ENCODE assay signal across 12 mouse cellular contexts in genomic region chr1:89138316-89138715, GRCm38 (mm10).
DNase-seq lines count a peak whose midpoint lies in the region; ATAC-seq lines count a peak whose summit lies in the region.
"Had no signal": no experiment of that assay in that cellular context is flagged by ENCODE, and none has a peak within 500 bp of the region (broad histone marks: within the 10 kb centered on the region; RNA-seq: fewer than 3 reads in every experiment).

No protein-coding gene starts in this region.

- H3K36me3 ChIP-seq in heart, embryonic 16.5 days (ENCODE audit: control insufficient read depth, insufficient read depth): peaks cover 16% of the 10 kb centered on the region
- H3K36me3 ChIP-seq in midbrain, embryonic 11.5 days (ENCODE audit: control insufficient read depth, insufficient read depth, low read length): 0 out of 2 replicates have a peak, but pooled peaks cover 5% of the 10 kb centered on the region
- H3K36me3 ChIP-seq in midbrain, embryonic 13.5 days: peaks cover 28% of the 10 kb centered on the region
- H3K36me3 ChIP-seq: forebrain, embryonic 15.5 days had no signal

- 0 out of 2 replicates have a peak, but pooled peaks have one; percentile 16 for ATAC-seq in heart, embryonic 16.5 days (replicated peaks; ENCODE audit: extremely low read depth, insufficient read depth, low FRiP score)
- ATAC-seq in midbrain, embryonic 11.5 days (ENCODE audit: low FRiP score): no peak
- ATAC-seq in midbrain, embryonic 13.5 days: no peak
- no peak for ATAC-seq in activated CD4-positive, CD25-positive, alpha-beta regulatory T cell, adult 4 months
- ATAC-seq: forebrain, embryonic 15.5 days had no signal

- peak overlapping the region; percentile 17 for H3K27ac ChIP-seq in heart, embryonic 16.5 days (ENCODE audit: low read length)
- H3K27ac ChIP-seq in midbrain, embryonic 11.5 days (ENCODE audit: low read depth, low read length): no peak overlapping the region
- H3K27ac ChIP-seq in midbrain, embryonic 13.5 days: no peak overlapping the region
- H3K27ac ChIP-seq: forebrain, embryonic 15.5 days; kidney, embryonic 15.5 days; limb, embryonic 15.5 days had no signal

- DNase-seq in heart, adult 9 months (ENCODE audit: low spot score in 2 of 2): no peak
- peak; percentile 56 for DNase-seq in fat pad, adult 2 months (ENCODE audit: extremely low read depth, low read depth, low spot score)
- peak; percentile 63 for DNase-seq in layer of hippocampus, adult 9-11 months
- DNase-seq in lung, postnatal 36 days: peak; percentile 56
- DNase-seq in midbrain, embryonic 11.5 days (ENCODE audit: low spot score, missing footprints): no peak

- no peaks in the 10 kb centered on the region; the same call in 1 of the 2 replicates for H3K9me3 ChIP-seq in heart, embryonic 16.5 days (replicated peaks; ENCODE audit: control insufficient read depth, low read length)
- no peaks in the 10 kb centered on the region for H3K9me3 ChIP-seq in midbrain, embryonic 11.5 days (ENCODE audit: control insufficient read depth, low read length)
- H3K9me3 ChIP-seq in midbrain, embryonic 13.5 days: no peaks in the 10 kb centered on the region
- H3K9me3 ChIP-seq: forebrain, embryonic 15.5 days; kidney, embryonic 15.5 days; limb, embryonic 15.5 days; neural tube, embryonic 15.5 days had no signal

- WGBS in heart, embryonic 16.5 days: 28% methylated on average over 5 of the region's 5 CpGs
- 90% methylated on average over 5 of the region's 5 CpGs for WGBS in midbrain, embryonic 11.5 days
- WGBS in midbrain, embryonic 13.5 days: 88% methylated on average over 5 of the region's 5 CpGs

- no peak overlapping the region for H3K9ac ChIP-seq in heart, embryonic 16.5 days (ENCODE audit: low read length)
- H3K9ac ChIP-seq in midbrain, embryonic 11.5 days (ENCODE audit: low read length): no peak overlapping the region
- H3K9ac ChIP-seq in midbrain, embryonic 13.5 days (replicated peaks): no peak overlapping the region
- H3K9ac ChIP-seq: forebrain, embryonic 15.5 days; kidney, embryonic 15.5 days; limb, embryonic 15.5 days; neural tube, embryonic 15.5 days had no signal

- H3K27me3 ChIP-seq in heart, embryonic 16.5 days (ENCODE audit: control insufficient read depth, insufficient read depth, low read length): no peaks in the 10 kb centered on the region
- no peaks in the 10 kb centered on the region for H3K27me3 ChIP-seq in midbrain, embryonic 11.5 days (ENCODE audit: control insufficient read depth, insufficient read depth, low read length)
- H3K27me3 ChIP-seq in midbrain, embryonic 13.5 days: no peaks in the 10 kb centered on the region
- H3K27me3 ChIP-seq: forebrain, embryonic 15.5 days; kidney, embryonic 15.5 days; limb, embryonic 15.5 days; neural tube, embryonic 15.5 days had no signal

- no peak overlapping the region for H3K4me3 ChIP-seq in heart, embryonic 16.5 days (ENCODE audit: low read length)
- no peak overlapping the region for H3K4me3 ChIP-seq in midbrain, embryonic 11.5 days (ENCODE audit: low read depth, low read length)
- no peak overlapping the region for H3K4me3 ChIP-seq in midbrain, embryonic 13.5 days (replicated peaks)
- H3K4me3 ChIP-seq: forebrain, embryonic 15.5 days; kidney, embryonic 15.5 days; limb, embryonic 15.5 days; neural tube, embryonic 15.5 days had no signal

- H3K4me1 ChIP-seq in heart, embryonic 16.5 days (ENCODE audit: control insufficient read depth, insufficient read depth, low read length): peaks cover 43% of the 10 kb centered on the region
- no peaks in the 10 kb centered on the region for H3K4me1 ChIP-seq in midbrain, embryonic 11.5 days (ENCODE audit: control insufficient read depth, insufficient read depth, low read length)
- H3K4me1 ChIP-seq in midbrain, embryonic 13.5 days (replicated peaks): peaks cover 18% of the 10 kb centered on the region

- H3K4me2 ChIP-seq in heart, embryonic 16.5 days (ENCODE audit: low read depth, low read length): no peak overlapping the region
- no peak overlapping the region for H3K4me2 ChIP-seq in midbrain, embryonic 11.5 days
- H3K4me2 ChIP-seq in midbrain, embryonic 13.5 days (replicated peaks): no peak overlapping the region
- H3K4me2 ChIP-seq: forebrain, embryonic 15.5 days; kidney, embryonic 15.5 days; limb, embryonic 15.5 days; neural tube, embryonic 15.5 days had no signal

Comparison
In these comparisons a context has a peak if more than half of its experiments do, and no peak if none do; other contexts are left out.
1. DNase-seq: peak in fat pad, adult 2 months (single experiment), layer of hippocampus, adult 9-11 months (single experiment) and lung, postnatal 36 days (single experiment); none in heart, adult 9 months (0 of 2) and midbrain, embryonic 11.5 days (single experiment).